Mouse (Mus musculus): Measurements from ENCODE around the gene 5730507C01Rik.
A peak's percentile ranks its signal among the peaks of the same experiment; 100 is the strongest.
"Not testable (repeated sequence)": the region's sequence is repeated elsewhere in the genome, so short reads cannot be mapped to it uniquely, and the experiment has no call there.

5730507C01Rik gene

DNA sequence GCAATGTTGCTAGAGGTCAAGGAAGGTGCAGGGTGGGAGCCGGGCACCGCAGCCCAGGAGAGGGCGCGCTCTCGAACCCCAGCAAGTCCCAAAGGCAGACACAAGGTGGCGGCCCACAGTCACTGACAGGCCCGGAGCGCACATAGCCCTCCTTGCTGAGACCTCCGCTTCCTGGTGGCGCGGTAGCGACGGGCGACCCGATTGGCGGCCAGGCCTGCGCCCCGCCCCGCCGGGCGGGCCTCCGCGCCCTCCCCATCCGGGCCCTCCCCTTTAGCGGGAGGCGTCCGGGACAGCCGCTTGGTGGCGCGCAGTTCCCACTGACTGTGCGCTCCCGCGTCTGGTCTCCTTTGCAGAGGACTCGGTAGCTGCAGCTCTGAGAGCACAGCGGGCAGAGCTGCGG lies at the start of gene 5730507C01Rik:
Gene 5730507C01Rik (plus strand): TSS at position 340 of the 400 bp plus-strand sequence.
- DNase-seq = peak in 1 of 2 experiments; percentile 0

DNA sequence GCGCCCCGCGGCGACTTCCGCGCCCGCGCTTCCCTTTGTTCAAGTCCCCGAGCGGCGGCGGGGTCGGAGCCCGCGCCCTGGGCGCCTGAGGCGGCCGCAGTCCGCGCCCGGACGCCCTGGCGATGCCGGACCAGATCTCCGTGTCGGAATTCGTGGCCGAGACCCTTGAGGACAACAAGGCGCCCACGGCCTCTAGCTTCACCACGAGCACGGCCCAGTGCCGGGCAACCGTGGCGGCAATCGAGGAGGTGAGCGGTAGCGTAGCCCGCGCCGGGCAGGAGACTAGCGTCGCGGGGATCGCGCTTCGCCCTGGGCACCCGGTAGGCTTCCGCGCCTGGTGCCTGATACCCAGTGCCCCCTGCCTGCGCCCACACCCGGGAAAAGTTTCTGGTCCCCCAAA lies 306 bp downstream of the 5730507C01Rik start:
- not testable (repeated sequence) for DNase-seq

DNA sequence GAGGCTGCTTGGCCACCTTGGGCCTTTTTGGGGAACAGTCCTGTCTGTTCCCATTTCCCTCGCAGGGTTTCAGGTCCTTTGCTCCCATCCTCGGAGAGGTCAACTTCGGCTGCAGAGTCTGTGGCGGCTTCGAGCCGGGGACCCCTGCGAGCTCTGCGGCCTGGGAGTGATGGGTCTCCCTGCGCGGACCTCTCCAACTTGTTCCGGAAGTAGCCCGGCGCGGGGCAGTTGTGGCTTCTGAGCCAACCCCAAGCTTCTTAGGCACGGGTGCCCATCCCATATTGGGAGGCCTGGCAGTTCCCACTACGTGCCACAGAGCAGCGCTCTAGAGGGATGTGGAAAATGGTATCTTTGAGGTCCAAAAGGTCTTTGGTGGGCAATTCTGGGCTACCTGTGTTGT lies 767 bp downstream of the 5730507C01Rik start:
- DNase-seq = not testable (repeated sequence)

Data from thymus, adult 18-20 months (tissue).